Mouse (Mus musculus) ES-E14 (cell line): ENCODE data around the gene Epsti1. TPM values are rescaled to one million over a fixed set of nuclear protein-coding genes. Genes with fewer than 3 reads are reported as not detected.

Experiments used
- DNase-seq: peaks from one replicate; pipeline ENCODE4 v3.0.0-alpha.2; 2013; ENCODE audit warnings: low read depth, low spot score
- H3K27ac ChIP-seq: 2 replicates; pipeline ENCODE4 v1.5.1; 2012; ENCODE audit warnings: low read depth, mild to moderate bottlenecking, low read length, moderate library complexity, mixed read lengths; ENCODE audit not compliant: poor library complexity, insufficient read depth, severe bottlenecking
- H3K36me3 ChIP-seq: 2 replicates; pipeline ENCODE4 v1.6.1; 2012; ENCODE audit warnings: mild to moderate bottlenecking, low read length, moderate library complexity, mixed read lengths; ENCODE audit not compliant: control insufficient read depth, poor library complexity, insufficient read depth, severe bottlenecking
- H3K4me1 ChIP-seq, 2 experiments: fragments of 150-350 bp in 1 of 2; sonication (generic) in 1 of 2; 2 replicates each; pipeline ENCODE4 v1.6.1; 2012; ENCODE audit warnings: low read length in 2 of 2, mild to moderate bottlenecking in 1 of 2, mixed read lengths in 1 of 2; ENCODE audit not compliant: control insufficient read depth in 2 of 2, insufficient read depth in 2 of 2, poor library complexity in 1 of 2
- H3K4me3 ChIP-seq, 2 experiments: fragments of 150-350 bp in 1 of 2; sonication (generic) in 1 of 2; 2 replicates each; pipeline ENCODE4 v1.5.1; 2012; ENCODE audit warnings: low read length in 2 of 2, low read depth in 1 of 2, mild to moderate bottlenecking in 1 of 2, mixed read lengths in 1 of 2; ENCODE audit not compliant: insufficient read depth in 1 of 2, poor library complexity in 1 of 2, severe bottlenecking in 1 of 2
- H3K9ac ChIP-seq: 2 replicates; pipeline ENCODE4 v1.6.1; 2012; ENCODE audit warnings: low read depth, mild to moderate bottlenecking, low read length, mixed read lengths; ENCODE audit not compliant: poor library complexity, insufficient read depth, severe bottlenecking
- H3K9me3 ChIP-seq: fragments of 150-350 bp; sonication (generic); 2 replicates; pipeline ENCODE4 v1.6.1; 2012; ENCODE audit warnings: low read depth, mild to moderate bottlenecking, low read length; ENCODE audit not compliant: control insufficient read depth, insufficient read depth
- CHD2 ChIP-seq: IDR thresholded peaks from 2 replicates; pipeline ENCODE4 v1.6.1; 2014; ENCODE audit warnings: mild to moderate bottlenecking, low read depth, low read length, inconsistent platforms
- HCFC1 ChIP-seq: IDR thresholded peaks from 2 replicates; pipeline ENCODE4 v1.6.1; 2012; ENCODE audit warnings: low read length, inconsistent platforms, borderline replicate concordance; ENCODE audit not compliant: insufficient read depth
- MAFK ChIP-seq: IDR thresholded peaks from 2 replicates; pipeline ENCODE4 v1.6.1; 2014; ENCODE audit warnings: mild to moderate bottlenecking, low read depth, low read length, inconsistent platforms; ENCODE audit not compliant: insufficient read depth
- ZC3H11A ChIP-seq: IDR thresholded peaks from 2 replicates; pipeline ENCODE4 v1.6.1; 2012; ENCODE audit warnings: low read depth, mild to moderate bottlenecking, inconsistent platforms, low read length, borderline replicate concordance
- ZNF384 ChIP-seq: IDR thresholded peaks from 2 replicates; pipeline ENCODE4 v1.6.1; 2012; ENCODE audit warnings: low read depth, low read length, inconsistent platforms
- in situ Hi-C, 2 experiments: fragments of 600-800 bp; cut with MboI; formaldehyde crosslinking; loops; one replicate each; pipeline ENCODE4 v1.15.1; 2025; ENCODE audit warnings: low sequenced_read_pairs in 2 of 2, inconsistent platforms in 1 of 2; ENCODE audit not compliant: unreplicated experiment in 2 of 2
- total RNA-seq: library from RNA; depleted of rRNA; stranded (reverse); fragments of 300-350 nt; gene quantifications from 2 replicates; pipeline ENCODE4 v1.2.3, GENCODE M21; 2012

Gene Epsti1
- total RNA-seq, 1 experiment: not detected

GRCm38 (mm10) chr14:77864510-77864909, 39.5 kb upstream of the Epsti1 start:
- H3K27ac ChIP-seq: no peak overlapping the region
- H3K4me3 ChIP-seq: no peak overlapping the region

GRCm38 (mm10) chr14:77867601-77868000, 36.4 kb upstream of the Epsti1 start:
- no peak for TF ChIP-seq ZNF384
- DNase-seq: no peak
- Histone ChIP-seq H3K27ac (no peak overlapping the region), H3K9me3 (no peaks in the 10 kb centered on the region), H3K36me3 (peaks cover 3% of the 10 kb centered on the region; the same call in 1 of the 2 replicates), H3K9ac (no peak overlapping the region), H3K4me3 (no peak overlapping the region), H3K4me1 (peaks cover 0 to 3% of the 10 kb centered on the region in 2 experiments; a peak in 2 of 4 replicates)
- in situ Hi-C loops: no loop called here

More at GRCm38 (mm10) chr14:77864510-77864909, 39.5 kb upstream of the Epsti1 start:
- in situ Hi-C loops: no loop called here
- no peaks in the 10 kb centered on the region for H3K36me3 ChIP-seq
- DNase-seq: no peak
- peaks cover 0 to 3% of the 10 kb centered on the region in 2 experiments; a peak in 2 of 4 replicates for H3K4me1 ChIP-seq
- no peaks in the 10 kb centered on the region for H3K9me3 ChIP-seq
- no peak for TF ChIP-seq ZC3H11A
- no peak for TF ChIP-seq ZNF384
- no peak for TF ChIP-seq CHD2
- TF ChIP-seq MAFK: no peak
- TF ChIP-seq HCFC1: no peak
- H3K9ac ChIP-seq: no peak overlapping the region

GRCm38 (mm10) chr14:77870926-77871325, 33.1 kb upstream of the Epsti1 start:
- DNase-seq: no peak
- Histone ChIP-seq H3K27ac (no peak overlapping the region), H3K4me1 (peaks cover 0 to 4% of the 10 kb centered on the region in 2 experiments; a peak in 1 of 4 replicates), H3K4me3 (no peak overlapping the region), H3K36me3 (peaks cover 3% of the 10 kb centered on the region; the same call in 1 of the 2 replicates), H3K9me3 (no peaks in the 10 kb centered on the region), H3K9ac (no peak overlapping the region)
- in situ Hi-C loops: no loop called here
- TF ChIP-seq ZC3H11A (no peak), ZNF384 (no peak), HCFC1 (no peak), MAFK (no peak), CHD2 (no peak)

- no peak for TF ChIP-seq CHD2
- TF ChIP-seq HCFC1: no peak
- no peak for TF ChIP-seq MAFK
- no peak for TF ChIP-seq ZNF384
- TF ChIP-seq ZC3H11A: no peak
- Histone ChIP-seq H3K4me1 (peaks cover 0 to 4% of the 10 kb centered on the region in 2 experiments; a peak in 1 of 4 replicates), H3K4me3 (no peak overlapping the region), H3K9ac (no peak overlapping the region), H3K36me3 (peaks cover 3% of the 10 kb centered on the region; the same call in 1 of the 2 replicates), H3K27ac (no peak overlapping the region), H3K9me3 (no peaks in the 10 kb centered on the region)
- DNase-seq: no peak
- in situ Hi-C loops: no loop called here
Measured at GRCm38 (mm10) chr14:77871380-77871975, 32.6 kb upstream of the Epsti1 start.
